Comparison of ENCODE assay signal across 9 mouse cellular contexts in the genomic region with DNA sequence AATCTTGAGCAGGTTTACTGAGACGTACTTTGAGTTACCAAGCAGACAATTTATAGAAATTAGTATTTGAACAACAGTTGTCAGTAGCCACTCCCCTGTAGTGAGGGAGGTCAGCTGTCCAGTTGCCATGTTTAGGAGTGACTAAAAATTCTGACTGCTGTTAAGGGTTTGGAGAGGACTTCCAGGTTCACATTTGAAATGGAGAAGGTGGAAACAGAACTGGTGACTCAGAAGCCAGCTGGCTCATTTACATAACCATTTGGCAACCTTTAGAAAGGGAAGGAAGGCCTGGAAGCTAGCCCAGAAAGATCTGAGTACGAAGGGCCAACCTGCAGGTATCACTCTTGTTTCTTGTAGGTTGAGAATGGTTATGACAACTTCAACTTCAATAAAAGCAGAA.
DNase-seq lines count a peak whose midpoint lies in the region; ATAC-seq and TF ChIP-seq lines count a peak whose summit lies in the region.
"Had no signal": no experiment of that assay in that cellular context is flagged by ENCODE, and none has a peak within 500 bp of the region (broad histone marks: within the 10 kb centered on the region; RNA-seq: fewer than 3 reads in every experiment).

No protein-coding gene starts in this region.

- H3K9me3 ChIP-seq in limb, embryonic 14.5 days (ENCODE audit: control insufficient read depth, low read length), result no peaks in the 10 kb centered on the region
- H3K9me3 ChIP-seq in limb, embryonic 10.5 days (replicated peaks), result no peaks in the 10 kb centered on the region
- no peaks in the 10 kb centered on the region for H3K9me3 ChIP-seq in forebrain, embryonic 16.5 days (ENCODE audit: control insufficient read depth, low read length)
- H3K9me3 ChIP-seq: limb, embryonic 13.5 days had no signal

- H3K27ac ChIP-seq in limb, embryonic 14.5 days (replicated peaks; ENCODE audit: low read depth, low read length), result no peak overlapping the region
- no peak overlapping the region for H3K27ac ChIP-seq in limb, embryonic 10.5 days
- 0 out of 2 replicates have a peak overlapping the region, but pooled peaks have one; percentile 20 for H3K27ac ChIP-seq in forebrain, embryonic 16.5 days (ENCODE audit: low read length)
- H3K27ac ChIP-seq: limb, embryonic 13.5 days had no signal

- peak; percentile 23 for DNase-seq in limb, embryonic 14.5 days (ENCODE audit: low spot score)
- DNase-seq in limb, embryonic 10.5 days (ENCODE audit: low spot score), result no peak
- DNase-seq in brain, adult 2 months (ENCODE audit: low read depth, low spot score), result peak; percentile 99
- DNase-seq in left cerebral cortex, adult 11 months (ENCODE audit: low spot score), result peak; percentile 75
- peak; percentile 93 for DNase-seq in skeletal muscle tissue, adult 2 months (ENCODE audit: low read depth, low spot score)
- no peak for DNase-seq in thymus, postnatal 0 days (ENCODE audit: low spot score)
- no peak for DNase-seq in yolk sac, embryonic 10.5 days (ENCODE audit: low spot score)

- H3K9ac ChIP-seq in limb, embryonic 14.5 days (ENCODE audit: low read depth, low read length, severe bottlenecking), result no peak overlapping the region
- H3K9ac ChIP-seq in forebrain, embryonic 16.5 days (replicated peaks; ENCODE audit: low read depth, low read length), result no peak overlapping the region
- H3K9ac ChIP-seq: limb, embryonic 13.5 days had no signal

- TF ChIP-seq POLR2A in limb, embryonic 14.5 days (IDR thresholded peaks at IDR 0.05; ENCODE audit: borderline replicate concordance, extremely low read depth, insufficient read depth, insufficient read length), result no peak

- ATAC-seq in limb, embryonic 14.5 days (ENCODE audit: low FRiP score, low read depth), result no peak
- ATAC-seq in forebrain, embryonic 16.5 days, result no peak

- no peak overlapping the region for H3K4me2 ChIP-seq in limb, embryonic 14.5 days (replicated peaks; ENCODE audit: low read depth, low read length, severe bottlenecking)
- no peak overlapping the region for H3K4me2 ChIP-seq in forebrain, embryonic 16.5 days (ENCODE audit: low read length)
- H3K4me2 ChIP-seq: limb, embryonic 13.5 days had no signal

- H3K27me3 ChIP-seq in limb, embryonic 14.5 days (ENCODE audit: control insufficient read depth, insufficient read depth, low read length), result no peaks in the 10 kb centered on the region
- H3K27me3 ChIP-seq in limb, embryonic 10.5 days (ENCODE audit: low read depth, poor library complexity, severe bottlenecking), result no peaks in the 10 kb centered on the region
- no peaks in the 10 kb centered on the region for H3K27me3 ChIP-seq in forebrain, embryonic 16.5 days (replicated peaks; ENCODE audit: control insufficient read depth, insufficient read depth, low read length)
- H3K27me3 ChIP-seq: limb, embryonic 13.5 days had no signal

- peaks cover 34% of the 10 kb centered on the region for H3K36me3 ChIP-seq in limb, embryonic 14.5 days (ENCODE audit: control insufficient read depth, insufficient read depth, low read length)
- peaks cover 82% of the 10 kb centered on the region for H3K36me3 ChIP-seq in limb, embryonic 10.5 days
- 0 out of 2 replicates have a peak, but pooled peaks cover 2% of the 10 kb centered on the region for H3K36me3 ChIP-seq in forebrain, embryonic 16.5 days (ENCODE audit: control insufficient read depth, insufficient read depth)

- 80% methylated on average over 2 of the region's 2 CpGs for WGBS in limb, embryonic 14.5 days
- 90% methylated on average over 2 of the region's 2 CpGs for WGBS in limb, embryonic 10.5 days
- 42% methylated on average over 2 of the region's 2 CpGs for WGBS in forebrain, embryonic 16.5 days

- no peaks in the 10 kb centered on the region for H3K4me1 ChIP-seq in limb, embryonic 14.5 days (ENCODE audit: control insufficient read depth, insufficient read depth, low read length)
- H3K4me1 ChIP-seq in limb, embryonic 10.5 days, result no peaks in the 10 kb centered on the region
- H3K4me1 ChIP-seq in forebrain, embryonic 16.5 days (replicated peaks; ENCODE audit: control insufficient read depth, insufficient read depth, low read length), result peaks cover 29% of the 10 kb centered on the region

- H3K4me3 ChIP-seq in limb, embryonic 14.5 days (replicated peaks; ENCODE audit: low read length), result no peak overlapping the region
- H3K4me3 ChIP-seq in limb, embryonic 10.5 days, result no peak overlapping the region
- H3K4me3 ChIP-seq in forebrain, embryonic 16.5 days (replicated peaks; ENCODE audit: low read length), result no peak overlapping the region
- H3K4me3 ChIP-seq: limb, embryonic 13.5 days had no signal

Comparison
In these comparisons a context has a peak if more than half of its experiments do, and no peak if none do; other contexts are left out.
1. DNase-seq: peak in limb, embryonic 14.5 days (single experiment), brain, adult 2 months (single experiment), left cerebral cortex, adult 11 months (single experiment) and skeletal muscle tissue, adult 2 months (single experiment); none in limb, embryonic 10.5 days (single experiment), thymus, postnatal 0 days (single experiment) and yolk sac, embryonic 10.5 days (single experiment).